Mouse (Mus musculus): ENCODE results near the gene Tnnc1. TPM values are rescaled to one million over a fixed set of nuclear protein-coding genes. Genes with fewer than 3 reads are reported as not detected.

Tnnc1 gene
- polyA plus RNA-seq (2015; fragmentation: Nextera tagmentation; extraction: Ambion mirVana) = 24.5 and 36.3 TPM in 2 replicates

GRCm38 (mm10) chr14:31208084-31208483, at the start of gene Tnnc1:
Gene Tnnc1 (plus strand): TSS chr14:31208312.
- Histone ChIP-seq H3K4me1 (peaks cover 26% of the 10 kb centered on the region), H3K9ac (replicated peaks) (peak within 1 kb of the TSS; percentile 94; the same call in 1 of the 2 replicates), H3K9me3 (replicated peaks) (no peaks in the 10 kb centered on the region), H3K4me2 (peak within 1 kb of the TSS; percentile 89), H3K4me3 (replicated peaks) (peak within 1 kb of the TSS; percentile 75), H3K27ac (replicated peaks) (peak within 1 kb of the TSS; percentile 92), H3K36me3 (peaks cover 13% of the 10 kb centered on the region), H3K27me3 (replicated peaks) (no peaks in the 10 kb centered on the region)
- WGBS = 70% methylated on average over 2 of the region's 2 CpGs
- no peak for ATAC-seq (ENCODE audit: low FRiP score)

DNA sequence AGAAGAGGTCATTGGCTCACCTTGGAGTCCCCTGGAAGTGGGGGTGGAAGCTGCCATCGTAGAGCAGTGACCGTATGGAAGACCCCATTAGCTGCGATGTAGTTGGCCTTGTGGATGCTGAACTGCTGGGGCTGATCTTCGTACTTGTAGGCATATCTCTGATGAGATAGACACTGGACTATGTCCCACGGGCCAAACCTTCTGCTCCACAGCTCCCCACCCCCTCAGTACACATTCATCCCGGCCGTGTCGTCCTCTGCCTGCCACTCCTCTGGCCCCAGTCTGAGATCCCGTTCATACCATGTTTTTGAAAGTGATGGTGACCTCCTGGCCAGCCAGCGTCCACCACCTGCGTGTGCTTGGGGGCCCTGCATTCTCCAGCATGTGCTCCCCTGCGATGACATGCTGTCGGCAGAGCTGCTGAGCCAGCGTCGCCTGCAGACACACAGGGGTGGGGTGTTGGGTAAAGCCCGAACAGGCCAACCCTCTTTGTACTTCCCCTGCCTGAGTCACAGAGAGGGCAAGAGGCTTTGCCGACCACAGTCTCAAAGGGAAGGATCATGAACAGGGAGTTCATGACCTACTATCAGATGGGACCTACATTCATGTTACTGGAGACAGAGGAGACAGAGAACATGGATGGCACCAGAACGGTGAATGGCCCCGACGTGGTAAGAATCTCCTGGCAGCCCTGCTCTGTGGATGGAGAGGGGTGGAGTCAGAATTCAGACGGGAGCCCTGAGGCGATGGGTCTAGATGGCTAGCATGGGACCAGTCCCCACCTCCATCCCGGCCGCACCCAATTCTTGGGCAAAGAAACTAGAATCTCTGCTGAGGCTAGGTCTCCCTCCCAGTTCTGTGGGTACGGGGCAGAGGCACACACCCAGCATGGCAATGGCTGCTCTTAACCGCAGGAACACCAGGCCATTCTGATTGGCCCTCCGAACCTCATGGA, 47.6 kb upstream of the Tnnc1 start:
- Histone ChIP-seq H3K36me3 (no peaks in the 10 kb centered on the region), H3K4me1 (no peaks in the 10 kb centered on the region), H3K27me3 (replicated peaks) (no peaks in the 10 kb centered on the region), H3K4me3 (replicated peaks) (no peak overlapping the region), H3K9ac (replicated peaks) (no peak overlapping the region), H3K27ac (replicated peaks) (no peak overlapping the region), H3K4me2 (no peak overlapping the region), H3K9me3 (replicated peaks) (no peaks in the 10 kb centered on the region)
- no peak for ATAC-seq (ENCODE audit: low FRiP score)
- 87% methylated on average over 27 of the region's 27 CpGs for WGBS

DNA sequence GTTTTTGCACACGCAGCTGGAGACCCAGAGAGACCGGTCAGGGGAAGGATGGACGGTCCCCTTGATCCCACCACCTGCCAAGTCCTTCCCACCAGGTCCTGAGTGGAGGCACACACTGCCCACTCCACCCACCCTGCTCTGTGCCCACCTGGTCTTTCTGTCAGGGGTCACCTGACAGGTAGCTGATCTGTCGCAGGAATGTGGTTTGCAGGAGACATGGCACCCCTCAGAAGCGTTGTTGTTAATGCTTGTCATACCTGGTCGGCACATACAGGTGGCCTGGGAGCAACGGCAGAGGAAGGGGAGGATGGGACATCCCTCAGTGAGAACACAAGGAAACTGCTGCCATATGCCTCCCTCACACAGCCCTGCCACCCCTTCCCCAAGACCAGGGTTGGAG, 46.9 kb upstream of the Tnnc1 start:
- WGBS = 94% methylated on average over 7 of the region's 7 CpGs
- H3K36me3 ChIP-seq = no peaks in the 10 kb centered on the region
- no peak overlapping the region for H3K4me2 ChIP-seq
- ATAC-seq (ENCODE audit: low FRiP score) = no peak
- H3K27me3 ChIP-seq (replicated peaks) = no peaks in the 10 kb centered on the region
- no peak overlapping the region for H3K9ac ChIP-seq (replicated peaks)
- H3K4me1 ChIP-seq = no peaks in the 10 kb centered on the region
- no peak overlapping the region for H3K4me3 ChIP-seq (replicated peaks)
- H3K9me3 ChIP-seq (replicated peaks) = no peaks in the 10 kb centered on the region
- H3K27ac ChIP-seq (replicated peaks) = no peak overlapping the region

- Histone ChIP-seq H3K4me1 (no peaks in the 10 kb centered on the region), H3K27me3 (replicated peaks) (no peaks in the 10 kb centered on the region), H3K9me3 (replicated peaks) (no peaks in the 10 kb centered on the region), H3K4me2 (no peak overlapping the region), H3K36me3 (no peaks in the 10 kb centered on the region), H3K4me3 (replicated peaks) (no peak overlapping the region), H3K9ac (replicated peaks) (no peak overlapping the region), H3K27ac (replicated peaks) (no peak overlapping the region)
- ATAC-seq (ENCODE audit: low FRiP score) = no peak
- WGBS = 69% methylated on average over 10 of the region's 10 CpGs
Measured at GRCm38 (mm10) chr14:31161638-31162037, 46.5 kb upstream of the Tnnc1 start.

DNA sequence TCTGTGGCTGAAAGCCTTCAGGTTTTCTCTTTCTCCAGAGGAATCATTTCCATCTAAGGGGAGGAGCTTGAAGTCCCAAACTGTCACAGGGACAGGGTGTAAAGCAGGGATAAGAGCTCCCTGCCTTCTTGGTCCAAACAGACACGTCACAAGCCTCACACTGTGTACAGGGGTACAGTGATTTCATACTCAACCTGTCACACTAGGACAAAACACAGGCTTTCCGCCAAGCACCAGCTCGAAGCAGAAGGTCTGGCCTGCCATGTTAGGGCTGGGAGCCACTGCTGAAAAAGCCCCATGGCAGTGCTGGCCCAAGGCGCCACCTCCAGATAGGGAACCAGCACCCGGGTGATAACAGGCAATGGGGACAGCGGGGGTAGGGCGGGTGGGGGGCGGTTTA, 44.0 kb upstream of the Tnnc1 start:
- Histone ChIP-seq H3K9ac (replicated peaks) (no peak overlapping the region), H3K4me1 (0 out of 2 replicates have a peak, but pooled peaks cover 5% of the 10 kb centered on the region), H3K4me3 (replicated peaks) (no peak overlapping the region), H3K27ac (replicated peaks) (no peak overlapping the region), H3K9me3 (replicated peaks) (no peaks in the 10 kb centered on the region), H3K36me3 (no peaks in the 10 kb centered on the region), H3K4me2 (no peak overlapping the region), H3K27me3 (replicated peaks) (no peaks in the 10 kb centered on the region)
- no peak for ATAC-seq (ENCODE audit: low FRiP score)
- 79% methylated on average over 8 of the region's 8 CpGs for WGBS

- WGBS = 66% methylated on average over 2 of the region's 2 CpGs
- H3K4me1 ChIP-seq = 0 out of 2 replicates have a peak, but pooled peaks cover 5% of the 10 kb centered on the region
- no peak for ATAC-seq (ENCODE audit: low FRiP score)
- no peaks in the 10 kb centered on the region for H3K27me3 ChIP-seq (replicated peaks)
- H3K4me3 ChIP-seq (replicated peaks) = no peak overlapping the region
- no peak overlapping the region for H3K9ac ChIP-seq (replicated peaks)
- H3K9me3 ChIP-seq (replicated peaks) = no peaks in the 10 kb centered on the region
- H3K4me2 ChIP-seq = no peak overlapping the region
- no peak overlapping the region for H3K27ac ChIP-seq (replicated peaks)
- H3K36me3 ChIP-seq = no peaks in the 10 kb centered on the region
Measured at GRCm38 (mm10) chr14:31165010-31165409, 43.1 kb upstream of the Tnnc1 start.

DNA sequence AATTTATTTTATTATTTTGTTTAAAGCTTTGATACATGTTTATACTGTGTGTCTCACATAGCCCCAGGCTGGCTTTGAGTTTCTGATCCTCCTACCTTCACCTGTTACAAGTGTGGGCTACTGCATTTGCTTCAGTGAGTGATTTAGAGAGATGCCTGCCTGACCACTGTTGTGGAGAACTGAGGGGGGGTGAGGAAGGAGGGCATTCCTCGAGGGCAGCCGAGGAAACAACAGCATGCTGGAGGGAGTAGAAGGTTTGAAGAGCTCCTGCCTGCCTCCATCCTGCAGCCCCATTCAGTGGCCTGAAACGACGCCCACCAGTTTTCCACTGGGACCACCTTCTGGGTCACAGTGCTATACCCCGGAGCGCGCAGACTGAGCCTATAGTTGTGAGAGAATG, 42.7 kb upstream of the Tnnc1 start:
- Histone ChIP-seq H3K9me3 (replicated peaks) (no peaks in the 10 kb centered on the region), H3K9ac (replicated peaks) (no peak overlapping the region), H3K27ac (replicated peaks) (no peak overlapping the region), H3K27me3 (replicated peaks) (no peaks in the 10 kb centered on the region), H3K4me2 (no peak overlapping the region), H3K4me3 (replicated peaks) (no peak overlapping the region), H3K4me1 (0 out of 2 replicates have a peak, but pooled peaks cover 5% of the 10 kb centered on the region), H3K36me3 (peaks cover 2% of the 10 kb centered on the region)
- ATAC-seq (ENCODE audit: low FRiP score) = no peak
- WGBS = 50% methylated on average over 7 of the region's 7 CpGs

DNA sequence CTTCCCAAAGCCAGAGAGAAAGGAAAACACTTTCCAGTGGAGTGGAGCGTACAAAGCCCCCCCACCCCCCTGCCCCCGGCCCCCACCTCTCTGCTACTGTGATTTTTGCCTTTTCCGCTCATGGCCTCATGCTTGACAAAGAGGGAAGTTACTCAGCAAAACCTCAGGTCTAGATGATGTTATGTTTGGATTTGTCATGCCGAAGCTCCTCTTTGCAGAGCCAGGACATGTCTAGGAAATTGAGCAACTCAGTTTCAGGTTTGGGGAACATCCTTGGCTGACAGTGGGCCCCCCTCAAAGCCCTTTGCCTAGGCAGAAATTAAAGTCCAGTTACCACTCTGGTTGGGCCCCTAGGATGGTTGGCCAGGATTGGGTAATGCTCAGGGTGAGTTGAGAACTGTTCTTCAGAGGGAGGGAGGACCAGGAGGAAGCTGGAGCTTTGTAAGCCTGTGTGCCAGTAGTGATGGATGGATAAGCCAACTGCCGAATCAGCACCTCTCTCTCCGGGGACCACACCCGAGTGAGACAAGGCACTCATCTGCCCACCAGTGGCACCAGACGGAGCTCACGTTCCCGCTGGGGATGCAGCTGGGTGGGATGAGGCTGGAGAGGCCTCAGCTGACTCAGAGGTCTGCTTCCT, 42.0 kb upstream of the Tnnc1 start:
- H3K4me2 ChIP-seq = peak overlapping the region; percentile 13; the same call in 1 of the 2 replicates
- WGBS = 63% methylated on average over 10 of the region's 10 CpGs
- H3K9me3 ChIP-seq (replicated peaks) = no peaks in the 10 kb centered on the region
- peaks cover 9% of the 10 kb centered on the region for H3K36me3 ChIP-seq
- 0 out of 2 replicates have a peak, but pooled peaks cover 5% of the 10 kb centered on the region for H3K4me1 ChIP-seq
- no peak overlapping the region for H3K27ac ChIP-seq (replicated peaks)
- ATAC-seq (ENCODE audit: low FRiP score) = no peak
- H3K9ac ChIP-seq (replicated peaks) = no peak overlapping the region
- no peak overlapping the region for H3K4me3 ChIP-seq (replicated peaks)
- H3K27me3 ChIP-seq (replicated peaks) = no peaks in the 10 kb centered on the region

DNA sequence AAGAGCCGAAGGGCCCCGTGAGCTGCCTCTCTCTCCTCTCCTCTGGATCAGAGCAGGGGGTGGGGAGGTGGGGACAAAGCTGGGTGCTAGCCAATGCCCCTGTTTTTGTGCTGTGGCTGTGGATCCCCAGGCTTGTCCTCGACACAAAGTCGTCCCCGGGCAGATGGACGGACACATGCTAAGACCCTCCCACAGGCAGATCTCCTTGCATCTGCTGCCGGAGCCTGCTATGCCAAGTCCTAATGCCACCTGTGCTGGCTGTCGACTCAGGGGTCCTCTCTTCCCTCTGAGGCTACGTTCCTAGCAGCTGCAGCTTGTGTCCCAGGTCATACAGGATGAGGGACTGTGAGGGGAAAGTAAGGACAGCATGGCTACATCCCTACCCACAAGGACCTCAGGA, 41.3 kb upstream of the Tnnc1 start:
- Histone ChIP-seq H3K4me3 (replicated peaks) (no peak overlapping the region), H3K27ac (replicated peaks) (no peak overlapping the region), H3K4me2 (peak overlapping the region; percentile 13), H3K4me1 (0 out of 2 replicates have a peak, but pooled peaks cover 5% of the 10 kb centered on the region), H3K9ac (replicated peaks) (no peak overlapping the region), H3K9me3 (replicated peaks) (no peaks in the 10 kb centered on the region), H3K36me3 (peaks cover 16% of the 10 kb centered on the region), H3K27me3 (replicated peaks) (no peaks in the 10 kb centered on the region)
- 53% methylated on average over 9 of the region's 9 CpGs for WGBS
- no peak for ATAC-seq (ENCODE audit: low FRiP score)

- H3K4me1 ChIP-seq = 0 out of 2 replicates have a peak, but pooled peaks cover 5% of the 10 kb centered on the region
- H3K4me2 ChIP-seq = peak within 1 kb of the TSS; percentile 13; the same call in 1 of the 2 replicates
- no peaks in the 10 kb centered on the region for H3K9me3 ChIP-seq (replicated peaks)
- peak within 1 kb of the TSS; percentile 9; the same call in 1 of the 2 replicates for H3K4me3 ChIP-seq (replicated peaks)
- 58% methylated on average over 10 of the region's 10 CpGs for WGBS
- ATAC-seq (ENCODE audit: low FRiP score) = no peak
- peaks cover 32% of the 10 kb centered on the region for H3K36me3 ChIP-seq
- no peak within 1 kb of the TSS for H3K9ac ChIP-seq (replicated peaks)
- 0 out of 2 replicates have a peak within 1 kb of the TSS, but pooled peaks have one; percentile 28 for H3K27ac ChIP-seq (replicated peaks)
- H3K27me3 ChIP-seq (replicated peaks) = no peaks in the 10 kb centered on the region
Measured at GRCm38 (mm10) chr14:31168425-31168824, 39.7 kb upstream of the Tnnc1 start, which contains the start of gene Stab1. Gene Stab1 (minus strand): TSS chr14:31168641.

GRCm38 (mm10) chr14:31169508-31169907, 38.6 kb upstream of the Tnnc1 start:
- no peak for ATAC-seq (ENCODE audit: low FRiP score)
- H3K9me3 ChIP-seq (replicated peaks) = no peaks in the 10 kb centered on the region
- H3K27ac ChIP-seq (replicated peaks) = no peak overlapping the region
- H3K9ac ChIP-seq (replicated peaks) = no peak overlapping the region
- H3K4me2 ChIP-seq = no peak overlapping the region
- 84% methylated on average over 6 of the region's 6 CpGs for WGBS
- H3K27me3 ChIP-seq (replicated peaks) = no peaks in the 10 kb centered on the region
- peaks cover 43% of the 10 kb centered on the region for H3K36me3 ChIP-seq
- 0 out of 2 replicates have a peak, but pooled peaks cover 5% of the 10 kb centered on the region for H3K4me1 ChIP-seq
- no peak overlapping the region for H3K4me3 ChIP-seq (replicated peaks)

All from neural tube, embryonic 15.5 days (tissue).